Mouse (Mus musculus): Measurements from ENCODE around the gene Tmem86a.

GRCm38 (mm10) chr7:47061560-47061959 lies 11.2 kb downstream of the Tmem86a start:
- TF ChIP-seq EP300 (IDR thresholded peaks at IDR 0.05; ENCODE audit: insufficient read depth, low read depth, low read length) (no peak), POLR2A (IDR thresholded peaks at IDR 0.05; ENCODE audit: insufficient read depth, low read depth, low read length) (no peak), CTCF (IDR thresholded peaks at IDR 0.05) (no peak)

Measured in heart, adult 2 months (tissue).